Mouse (Mus musculus): ENCODE data around the gene Dnajc5. TPM values are rescaled to one million over a fixed set of nuclear protein-coding genes. Genes with fewer than 3 reads are reported as not detected.

Dnajc5 gene
- polyA plus RNA-seq (2015; fragmentation: Nextera tagmentation; extraction: Ambion mirVana): 52.2 and 55.0 TPM in 2 replicates

GRCm38 (mm10) chr2:181520118-181520935 is at the start of gene Dnajc5:
Dnajc5 (plus strand) TSS chr2:181520485.

GRCm38 (mm10) chr2:181493156-181493927 is 26.9 kb upstream of the Dnajc5 start, which contains the start of gene Abhd16b:
Abhd16b (plus strand) TSS chr2:181493206.

GRCm38 (mm10) chr2:181496831-181497547 is 23.3 kb upstream of the Dnajc5 start, which contains the start of gene Tpd52l2:
Tpd52l2 (plus strand) TSS chr2:181497142.

GRCm38 (mm10) chr2:181584411-181584942 is 64.2 kb downstream of the Dnajc5 start, which contains the start of gene Uckl1:
Uckl1 (minus strand) TSS chr2:181584892.

GRCm38 (mm10) chr2:181591528-181592085 is 71.3 kb downstream of the Dnajc5 start, which contains the start of gene Prpf6:
Prpf6 (plus strand) TSS chr2:181591868.

GRCm38 (mm10) chr2:181592231-181593041 is 72.2 kb downstream of the Dnajc5 start, which contains the start of gene Zfp512b:
Zfp512b (minus strand) TSS chr2:181592803.

GRCm38 (mm10) chr2:181598454-181599351 is 78.4 kb downstream of the Dnajc5 start, which contains the start of gene Samd10:
Samd10 (minus strand) TSS chr2:181599212.

Small RNA genes within 50 kb of the gene (microRNA-seq; reads per million reads assigned to microRNA genes)
- gene Mir7006: not detected

Other genes starting within 250 kb of the Dnajc5 start
- 5.9 and 6.1 TPM in 2 replicates for gene Gmeb2, start 232.4 kb upstream of the Dnajc5 start, polyA plus RNA-seq (2015; fragmentation: Nextera tagmentation; extraction: Ambion mirVana)
- gene Stmn3, start 206.0 kb upstream of the Dnajc5 start, polyA plus RNA-seq (2015; fragmentation: Nextera tagmentation; extraction: Ambion mirVana): 0.92 and 1.1 TPM in 2 replicates
- gene Rtel1, start 200.7 kb upstream of the Dnajc5 start, polyA plus RNA-seq (2015; fragmentation: Nextera tagmentation; extraction: Ambion mirVana): 12.9 and 14.1 TPM in 2 replicates
- 17.2 and 20.0 TPM in 2 replicates for gene Zgpat, start 155.6 kb upstream of the Dnajc5 start, polyA plus RNA-seq (2015; fragmentation: Nextera tagmentation; extraction: Ambion mirVana)
- gene Arfrp1, start 155.1 kb upstream of the Dnajc5 start, polyA plus RNA-seq (2015; fragmentation: Nextera tagmentation; extraction: Ambion mirVana): 34.8 and 36.7 TPM in 2 replicates
- gene Lime1, start 140.4 kb upstream of the Dnajc5 start, polyA plus RNA-seq (2015; fragmentation: Nextera tagmentation; extraction: Ambion mirVana): 6.0 and 8.3 TPM in 2 replicates
- gene Zbtb46, start 61.1 kb upstream of the Dnajc5 start, polyA plus RNA-seq (2015; fragmentation: Nextera tagmentation; extraction: Ambion mirVana): 3.0 and 3.7 TPM in 2 replicates
- gene Abhd16b, start 27.3 kb upstream of the Dnajc5 start, polyA plus RNA-seq (2015; fragmentation: Nextera tagmentation; extraction: Ambion mirVana): not detected in 2 replicates
- gene Tpd52l2, start 23.3 kb upstream of the Dnajc5 start, polyA plus RNA-seq (2015; fragmentation: Nextera tagmentation; extraction: Ambion mirVana): 129 and 134 TPM in 2 replicates
- gene Uckl1, start 64.4 kb downstream of the Dnajc5 start, polyA plus RNA-seq (2015; fragmentation: Nextera tagmentation; extraction: Ambion mirVana): 58.0 and 61.9 TPM in 2 replicates
- 29.1 and 32.2 TPM in 2 replicates for gene Prpf6, start 71.4 kb downstream of the Dnajc5 start, polyA plus RNA-seq (2015; fragmentation: Nextera tagmentation; extraction: Ambion mirVana)
- 24.2 and 27.2 TPM in 2 replicates for gene Zfp512b, start 72.3 kb downstream of the Dnajc5 start, polyA plus RNA-seq (2015; fragmentation: Nextera tagmentation; extraction: Ambion mirVana)
- gene Samd10, start 78.7 kb downstream of the Dnajc5 start, polyA plus RNA-seq (2015; fragmentation: Nextera tagmentation; extraction: Ambion mirVana): 8.9 and 10.9 TPM in 2 replicates
- not detected in 2 replicates for gene Gm29797, start 136.5 kb downstream of the Dnajc5 start, polyA plus RNA-seq (2015; fragmentation: Nextera tagmentation; extraction: Ambion mirVana)
- gene Sox18, start 151.2 kb downstream of the Dnajc5 start, polyA plus RNA-seq (2015; fragmentation: Nextera tagmentation; extraction: Ambion mirVana): 17.4 and 20.6 TPM in 2 replicates
- 11.9 and 13.4 TPM in 2 replicates for gene Tcea2, start 159.8 kb downstream of the Dnajc5 start, polyA plus RNA-seq (2015; fragmentation: Nextera tagmentation; extraction: Ambion mirVana)
- 33.1 and 41.7 TPM in 2 replicates for gene Rgs19, start 173.5 kb downstream of the Dnajc5 start, polyA plus RNA-seq (2015; fragmentation: Nextera tagmentation; extraction: Ambion mirVana)
- not detected in 2 replicates for gene Lkaaear1, start 178.0 kb downstream of the Dnajc5 start, polyA plus RNA-seq (2015; fragmentation: Nextera tagmentation; extraction: Ambion mirVana)
- 0.06 and 0.26 TPM in 2 replicates for gene Oprl1, start 194.5 kb downstream of the Dnajc5 start, polyA plus RNA-seq (2015; fragmentation: Nextera tagmentation; extraction: Ambion mirVana)
- gene Myt1, start 242.8 kb downstream of the Dnajc5 start, polyA plus RNA-seq (2015; fragmentation: Nextera tagmentation; extraction: Ambion mirVana): 0.02 TPM in 1 of 2 replicates, not detected in the other

Measured in urinary bladder, postnatal 0 days (tissue).